Mouse (Mus musculus) heart, adult 2 months (tissue): ENCODE measurements around the gene Kdm4b.

Source experiments
- CTCF ChIP-seq: fragments of 200-600 bp; IDR thresholded peaks from 2 replicates; pipeline ENCODE4 v1.8.1; 2022; ENCODE audit warnings: antibody characterized with exemption, mild to moderate bottlenecking, moderate library complexity
- EP300 ChIP-seq: fragments of 200-500 bp; IDR thresholded peaks from 2 replicates; pipeline ENCODE4 v1.6.1; 2011; ENCODE audit warnings: low read depth, low read length, control low read depth; ENCODE audit not compliant: insufficient read depth

GRCm38 (mm10) chr17:56425584-56425914 lies 99.7 kb downstream of the Kdm4b start:
- TF ChIP-seq CTCF: peak; percentile 99
- no peak for TF ChIP-seq EP300
